Mouse (Mus musculus) embryo, embryonic 11.5 days (tissue): ENCODE data around the gene Uhrf1bp1l.
"Not testable (repeated sequence)": the region's sequence is repeated elsewhere in the genome, so short reads cannot be mapped to it uniquely, and the experiment has no call there.

Source experiments
- DNase-seq: peaks from one replicate; pipeline ENCODE4 v3.0.0-alpha.2; 2012; ENCODE audit warnings: low read depth, low spot score

Gene Uhrf1bp1l

DNA sequence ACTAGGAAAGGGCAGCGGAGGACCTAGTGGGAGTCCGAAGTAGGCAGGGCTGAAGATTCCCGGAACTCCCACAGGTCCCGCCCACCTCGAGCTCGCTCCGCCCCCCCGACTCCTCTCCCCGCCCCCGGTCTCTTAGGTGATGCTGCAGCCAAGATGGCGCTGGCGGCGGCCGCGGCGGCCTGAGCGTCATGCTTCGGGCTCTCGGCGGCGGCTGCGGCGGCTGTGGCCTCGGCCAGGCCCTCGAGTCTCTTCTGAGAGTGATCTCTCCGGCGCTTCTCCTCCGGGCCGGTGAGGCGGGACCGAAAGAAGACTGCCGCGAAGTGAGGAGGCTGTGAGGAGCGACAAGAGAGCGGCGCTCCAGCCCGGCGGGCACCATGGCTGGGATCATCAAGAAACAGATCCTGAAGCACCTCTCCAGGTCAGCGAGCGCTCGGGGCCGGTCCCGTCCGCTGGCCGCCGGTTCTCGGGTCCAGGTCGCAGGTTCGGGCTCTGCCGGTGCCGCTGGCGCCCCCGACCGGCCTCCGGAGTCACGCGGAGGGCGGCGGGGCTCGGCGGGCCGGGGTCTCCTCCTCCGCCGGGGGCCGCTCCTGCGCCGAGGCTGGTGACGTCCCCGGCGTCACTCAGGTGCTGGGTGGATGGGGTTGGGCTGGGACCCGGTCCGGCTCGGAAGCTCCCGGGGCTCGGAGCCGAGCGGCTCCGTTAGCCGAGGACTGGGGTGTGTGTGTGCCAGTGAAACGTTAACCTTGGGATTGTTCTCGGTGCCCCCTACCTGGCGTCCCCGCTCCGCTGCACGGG, at the start of gene Uhrf1bp1l:
TSS of gene Uhrf1bp1l (plus strand) at position 121 of the 795 bp plus-strand sequence.
- peak; percentile 86 for DNase-seq

- DNase-seq = no peak
These were observed 49.4 kb upstream of the Uhrf1bp1l start for GRCm38 (mm10) chr10:89695194-89695911.

DNA sequence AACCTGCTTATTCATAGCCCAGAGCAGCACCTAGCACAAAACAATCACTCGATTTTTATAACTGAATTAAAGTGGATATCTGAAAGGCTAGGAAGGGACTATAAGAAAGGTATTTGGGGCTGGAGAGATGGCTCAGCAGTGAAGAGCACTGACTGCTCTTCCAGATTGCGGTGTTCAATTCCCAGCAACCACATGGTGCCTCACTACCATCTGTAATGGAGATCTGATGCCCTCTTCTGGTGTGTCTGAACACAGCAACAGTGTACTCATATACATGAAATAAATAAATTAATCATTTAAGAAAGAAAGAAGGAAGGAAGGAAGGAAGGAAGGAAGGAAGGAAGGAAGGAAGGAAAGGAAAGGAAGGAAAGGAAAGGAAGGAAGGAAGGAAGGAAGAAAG, 48.5 kb upstream of the Uhrf1bp1l start:
- DNase-seq = not testable (repeated sequence)

DNA sequence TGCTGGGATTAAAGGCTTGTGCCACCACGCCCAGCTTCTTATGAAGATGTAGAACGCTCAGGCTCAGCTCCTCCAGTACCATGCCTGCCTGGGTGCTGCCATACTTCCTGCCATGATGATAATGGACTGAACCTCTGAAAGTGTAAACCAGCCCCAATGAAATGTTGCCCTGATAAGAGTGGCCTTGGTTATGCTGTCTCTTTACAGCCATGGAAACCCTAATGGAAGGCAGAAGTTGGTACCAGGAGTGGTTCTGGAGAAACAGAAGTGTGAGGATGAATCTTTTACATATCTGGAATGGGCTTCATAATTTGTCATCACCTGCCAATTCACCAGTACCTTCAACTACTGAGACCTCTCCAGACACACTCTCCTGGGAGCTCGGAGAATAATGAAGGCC, 46.8 kb upstream of the Uhrf1bp1l start:
- DNase-seq = no peak

- no peak for DNase-seq
These were observed 41.7 kb upstream of the Uhrf1bp1l start for GRCm38 (mm10) chr10:89703042-89703441.

- no peak for DNase-seq
These were observed 37.4 kb upstream of the Uhrf1bp1l start for GRCm38 (mm10) chr10:89707397-89707796.

DNA sequence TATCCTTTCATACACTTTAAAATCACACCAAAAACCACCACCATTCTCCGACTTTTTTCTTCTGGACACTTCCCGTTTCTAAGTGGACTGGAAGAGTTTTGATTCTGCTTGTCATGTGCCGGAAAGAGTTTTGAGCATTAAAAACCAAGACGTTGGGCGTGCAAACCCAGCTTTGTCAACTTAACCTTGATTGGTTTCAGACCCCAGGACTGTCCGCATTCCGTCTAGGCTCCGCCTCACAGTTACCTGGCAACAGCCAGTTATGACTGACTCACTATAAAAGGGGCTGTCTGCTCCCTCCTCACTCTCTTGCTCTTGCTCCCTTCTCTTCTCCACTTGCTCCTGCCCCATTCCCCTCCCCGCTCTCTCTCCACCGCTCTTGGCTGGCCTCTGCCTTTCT, 36.1 kb upstream of the Uhrf1bp1l start:
- DNase-seq = no peak

DNA sequence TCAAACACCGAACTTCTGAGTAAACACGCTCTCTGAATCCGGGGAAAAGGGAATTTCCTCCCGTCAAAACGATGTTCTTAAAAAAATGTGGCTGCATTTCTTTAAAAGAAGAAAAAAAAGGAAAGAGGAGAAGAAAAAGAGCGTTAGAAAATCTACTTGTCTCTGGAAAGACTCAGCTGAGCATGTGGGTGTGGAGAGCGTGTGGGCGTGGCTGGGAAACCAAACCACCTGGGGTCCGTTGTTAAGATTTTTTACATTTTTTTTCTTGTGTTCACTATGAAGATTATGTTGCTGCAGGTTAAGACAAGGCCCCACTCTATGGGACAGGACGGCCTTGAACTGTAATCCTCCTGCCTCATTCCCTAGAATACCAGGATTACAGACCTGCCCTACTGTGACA, 29.9 kb upstream of the Uhrf1bp1l start:
- no peak for DNase-seq

DNA sequence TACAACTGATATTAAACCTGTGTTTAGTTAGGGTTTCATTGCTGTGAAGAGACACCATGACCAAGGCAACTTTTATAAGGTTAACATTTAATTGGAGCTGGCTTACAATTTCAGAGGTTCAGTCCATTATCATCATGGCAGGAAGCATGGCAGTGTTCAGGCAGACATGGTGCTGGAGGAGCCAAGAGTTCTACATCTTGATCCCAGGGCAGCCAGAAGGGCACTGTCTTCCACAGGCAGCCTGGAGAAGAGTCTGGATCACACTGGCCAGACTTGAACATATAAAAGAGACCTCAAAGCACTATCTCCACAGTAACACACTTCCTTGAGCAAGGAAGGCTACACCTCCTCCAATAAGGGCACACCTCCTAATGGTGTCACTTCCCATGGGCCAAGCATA, 24.5 kb upstream of the Uhrf1bp1l start:
- DNase-seq = no peak

DNA sequence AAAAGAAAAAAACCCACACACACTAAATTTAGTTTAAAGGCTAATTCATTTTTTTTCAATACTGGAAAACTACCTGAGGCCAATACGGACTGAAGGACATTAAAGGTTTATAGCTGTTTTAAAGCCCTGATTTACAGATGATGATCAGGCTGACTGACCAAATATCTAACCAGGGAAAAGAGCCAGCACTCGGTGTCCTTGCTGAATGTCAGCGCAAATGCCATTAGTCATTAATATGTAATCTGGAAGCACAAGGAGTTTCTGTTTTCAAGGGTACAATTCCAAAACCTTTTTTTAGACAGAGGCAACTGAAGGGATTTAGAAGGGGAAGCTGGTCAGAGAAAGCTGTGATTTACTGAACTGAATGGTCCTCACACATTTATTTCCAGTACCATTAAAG, 24.0 kb upstream of the Uhrf1bp1l start:
- DNase-seq = no peak

GRCm38 (mm10) chr10:89722247-89723195, 22.3 kb upstream of the Uhrf1bp1l start:
- DNase-seq = no peak

DNA sequence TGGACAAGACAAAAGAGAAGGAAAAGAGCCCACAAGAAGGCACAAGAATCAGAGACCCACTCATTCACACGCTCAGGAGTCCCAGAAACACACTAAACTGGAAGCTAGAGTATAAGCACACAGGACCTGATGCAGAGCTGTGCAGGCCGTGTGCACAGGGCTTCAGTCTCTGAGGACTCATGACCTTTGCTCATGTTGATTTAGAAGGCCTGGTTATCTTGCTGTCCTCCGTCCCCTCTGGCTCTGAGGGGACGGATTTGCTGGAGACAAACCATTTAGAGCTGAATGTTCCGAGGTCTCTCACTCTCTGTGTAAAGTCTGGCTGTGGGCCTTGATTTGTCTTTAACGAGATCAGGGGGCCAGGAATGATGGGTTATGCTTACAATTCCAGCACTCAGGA, 14.4 kb upstream of the Uhrf1bp1l start:
- DNase-seq = no peak

GRCm38 (mm10) chr10:89731341-89731740, 13.4 kb upstream of the Uhrf1bp1l start:
- DNase-seq = no peak

GRCm38 (mm10) chr10:89732001-89732794, 12.6 kb upstream of the Uhrf1bp1l start, which contains the start of gene Actr6:
Gene Actr6 (minus strand): TSS chr10:89732295.
- DNase-seq = peak; percentile 88

DNA sequence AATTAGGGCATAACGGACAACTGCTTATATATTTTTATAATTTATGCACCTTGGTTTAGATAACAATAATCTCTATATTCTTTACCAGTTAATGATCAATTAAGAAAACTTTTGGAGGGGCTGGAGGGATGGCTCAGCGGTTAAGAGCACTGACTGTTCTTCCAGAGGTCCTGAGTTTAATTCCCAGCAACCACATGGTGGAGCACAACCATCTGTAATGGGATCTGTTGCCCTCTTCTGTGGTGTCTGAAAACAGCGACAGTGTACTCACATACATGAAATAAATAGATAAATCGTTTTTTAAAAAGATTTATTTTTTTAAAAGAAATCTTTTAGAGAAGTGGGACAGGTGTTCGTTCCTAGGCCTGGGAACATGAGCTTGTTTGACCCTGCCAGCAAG, 7.7 kb upstream of the Uhrf1bp1l start:
- no peak for DNase-seq

- DNase-seq = no peak
These were observed 6.9 kb upstream of the Uhrf1bp1l start for GRCm38 (mm10) chr10:89737887-89738286.

DNA sequence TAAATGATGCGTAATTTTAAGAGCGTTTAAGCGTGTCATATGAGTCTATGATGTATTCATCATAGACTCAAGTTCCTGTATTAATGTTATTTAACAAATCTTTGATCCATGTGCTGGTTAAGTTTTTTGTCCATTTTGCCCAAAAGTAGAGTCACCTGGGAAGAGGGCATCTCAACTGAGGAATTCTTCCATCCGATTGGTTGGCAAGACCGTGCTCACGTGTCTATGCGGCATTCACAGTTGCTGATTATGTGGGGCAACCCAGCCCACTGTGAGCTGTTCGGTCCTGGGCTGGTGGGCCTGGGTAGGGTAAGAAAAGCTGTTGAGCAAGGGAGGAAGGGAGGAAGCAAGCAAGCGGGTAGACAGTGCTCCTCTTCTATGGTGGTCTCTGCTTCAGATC, 6.4 kb upstream of the Uhrf1bp1l start:
- DNase-seq = no peak

- no peak for DNase-seq
These were observed 5.1 kb upstream of the Uhrf1bp1l start for GRCm38 (mm10) chr10:89739703-89740102.

DNA sequence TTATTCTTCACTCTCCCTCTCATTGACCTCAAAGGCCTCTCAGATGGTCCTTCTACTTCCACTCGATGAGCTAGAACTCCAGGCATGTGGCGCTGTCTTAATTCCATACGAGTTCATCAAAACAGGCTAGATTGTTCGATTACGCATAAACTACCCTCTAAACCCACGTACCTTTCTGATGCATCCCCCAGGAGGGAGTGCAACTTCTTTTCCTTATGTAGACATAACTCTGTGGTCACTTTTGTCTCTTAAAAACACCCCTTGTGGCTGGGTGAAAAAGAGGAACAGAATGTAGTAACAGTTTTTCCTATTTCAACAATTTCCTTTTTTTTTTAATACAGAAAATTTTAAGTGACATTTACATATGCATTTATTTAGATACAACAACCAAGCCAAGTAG, 3.8 kb upstream of the Uhrf1bp1l start:
- DNase-seq = no peak

GRCm38 (mm10) chr10:89743266-89743665, 1.5 kb upstream of the Uhrf1bp1l start:
- DNase-seq = no peak

DNA sequence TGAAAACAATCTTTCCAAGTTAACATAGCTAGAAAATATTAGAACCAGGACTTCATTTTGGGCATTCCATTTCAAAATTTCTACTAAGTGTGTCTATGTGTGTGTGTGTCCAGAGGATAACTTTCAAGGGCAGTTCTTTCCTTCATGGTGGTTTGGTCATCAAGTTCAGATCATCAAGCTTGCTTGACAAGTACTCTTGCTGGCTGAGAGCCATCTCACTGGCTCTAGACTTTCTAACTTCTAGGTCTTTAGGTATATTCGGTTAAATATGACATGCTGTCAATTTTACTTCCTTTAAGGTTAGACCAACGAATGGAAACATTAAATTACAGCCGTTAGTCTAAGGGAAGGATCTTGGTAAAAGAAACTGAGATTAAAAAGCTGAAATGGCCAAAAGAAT, 450 bp upstream of the Uhrf1bp1l start:
- DNase-seq = no peak
